Mouse (Mus musculus) thymus, adult 2 months (tissue): ENCODE measurements around the gene Cadps2. TPM values are rescaled to one million over a fixed set of nuclear protein-coding genes. Genes with fewer than 3 reads are reported as not detected.

Experiments used
- DNase-seq: peaks from one replicate; pipeline ENCODE4 v3.0.0; 2021
- H3K27ac ChIP-seq: fragments of 200-500 bp; 2 replicates; pipeline ENCODE4 v1.5.1; 2012; ENCODE audit warnings: low read length, control low read depth; ENCODE audit not compliant: control insufficient read depth, insufficient read depth
- H3K27me3 ChIP-seq: fragments of 200-500 bp; 2 replicates; pipeline ENCODE4 v1.6.1; 2012; ENCODE audit warnings: mild to moderate bottlenecking, low read length, moderate library complexity, mixed read lengths; ENCODE audit not compliant: control insufficient read depth, insufficient read depth
- H3K36me3 ChIP-seq: fragments of 200-500 bp; 2 replicates; pipeline ENCODE4 v1.6.1; 2012; ENCODE audit warnings: mild to moderate bottlenecking, low read length, moderate library complexity; ENCODE audit not compliant: control insufficient read depth, insufficient read depth
- H3K4me1 ChIP-seq: fragments of 200-500 bp; replicated peaks from 2 replicates; pipeline ENCODE4 v1.6.1; 2012; ENCODE audit warnings: low read length; ENCODE audit not compliant: control insufficient read depth, insufficient read depth
- H3K4me3 ChIP-seq: fragments of 200-500 bp; 2 replicates; pipeline ENCODE4 v1.5.1; 2012; ENCODE audit warnings: mild to moderate bottlenecking, low read length, control low read depth, moderate library complexity; ENCODE audit not compliant: control insufficient read depth, insufficient read depth
- CTCF ChIP-seq: fragments of 200-500 bp; IDR thresholded peaks from 2 replicates; pipeline ENCODE4 v1.5.1; 2012; ENCODE audit warnings: mild to moderate bottlenecking, control low read depth, low read length, moderate library complexity, borderline replicate concordance; ENCODE audit not compliant: control insufficient read depth, poor library complexity, insufficient read depth; ENCODE audit errors: extremely low read depth
- POLR2A ChIP-seq: fragments of 200-500 bp; IDR thresholded peaks from 2 replicates; pipeline ENCODE4 v1.6.1; 2012; ENCODE audit warnings: mild to moderate bottlenecking, low read length, control low read depth, moderate library complexity; ENCODE audit not compliant: control insufficient read depth, poor library complexity, insufficient read depth; ENCODE audit errors: extremely low read depth
- WGBS: fragments of 180-500 bp; shearing (Covaris S2); methylation state at CpG from one replicate; pipeline ENCODE4 v1.1.7; 2018; 5-methylcytosine and 5-hydroxymethylcytosine counted together
- polyA plus RNA-seq: library from polyadenylated mRNA; depleted of rRNA; stranded (reverse); fragments of >200 nt; gene quantifications from 2 replicates; pipeline ENCODE4 v1.2.3, GENCODE M21; 2012

Cadps2 gene
- polyA plus RNA-seq, 1 experiment = 0.86 TPM

GRCm38 (mm10) chr6:23249053-23249401 is 590.2 kb downstream of the Cadps2 start:
- H3K4me3 ChIP-seq = no peak overlapping the region
- no peaks in the 10 kb centered on the region for H3K36me3 ChIP-seq
- TF ChIP-seq CTCF = no peak
- TF ChIP-seq POLR2A = no peak
- WGBS = 6% methylated on average over 24 of the region's 24 CpGs
- H3K4me1 ChIP-seq = no peaks in the 10 kb centered on the region
- no peak for DNase-seq
- no peak overlapping the region for H3K27ac ChIP-seq
- peaks cover 11% of the 10 kb centered on the region; the same call in 1 of the 2 replicates for H3K27me3 ChIP-seq

DNA sequence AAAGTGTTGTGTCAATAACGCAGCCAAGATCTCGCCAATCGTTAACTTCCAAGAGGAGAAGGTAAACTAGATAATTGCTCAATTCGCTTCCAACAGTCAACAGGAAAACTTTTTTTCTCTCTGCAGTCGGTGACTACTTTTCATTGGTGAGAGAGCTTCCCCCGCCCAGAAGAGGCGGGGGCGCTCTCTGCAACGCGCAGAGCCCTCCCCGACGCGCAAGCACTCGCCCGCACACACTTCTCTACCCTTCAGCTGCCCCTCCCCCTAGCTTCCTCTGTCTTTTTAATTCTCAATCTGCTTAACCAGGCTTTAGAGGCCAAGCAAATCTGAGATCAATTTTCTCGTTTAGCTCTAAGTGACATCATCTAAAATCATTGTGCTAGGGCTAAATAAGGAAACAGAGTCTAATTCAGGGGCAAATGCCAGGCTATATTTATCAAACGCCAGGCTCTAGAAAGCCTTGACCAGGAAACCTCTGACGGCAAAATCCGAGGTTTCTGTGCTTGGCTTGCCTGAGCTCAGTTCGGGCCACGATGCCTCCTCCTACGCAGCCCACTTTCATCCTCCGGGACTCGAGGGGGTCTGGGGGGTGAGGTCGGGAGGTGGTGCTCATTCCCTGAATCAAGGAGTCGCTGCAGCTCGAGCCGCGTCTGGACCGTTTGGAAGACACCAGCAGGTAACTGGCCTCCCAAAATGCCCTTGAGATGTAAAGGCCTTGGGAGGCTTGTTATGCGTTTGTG is 590.7 kb downstream of the Cadps2 start, which contains the start of gene Fezf1:
Gene Fezf1, minus strand, starts transcription at position 50 of the 740 bp plus-strand sequence.
- WGBS = 4% methylated on average over 31 of the region's 31 CpGs
- Histone ChIP-seq H3K27me3 (peaks cover 5% of the 10 kb centered on the region; the same call in 1 of the 2 replicates), H3K36me3 (no peaks in the 10 kb centered on the region), H3K4me1 (no peaks in the 10 kb centered on the region), H3K4me3 (no peak within 1 kb of the TSS), H3K27ac (no peak within 1 kb of the TSS)
- TF ChIP-seq POLR2A (no peak), CTCF (no peak)
- no peak for DNase-seq

DNA sequence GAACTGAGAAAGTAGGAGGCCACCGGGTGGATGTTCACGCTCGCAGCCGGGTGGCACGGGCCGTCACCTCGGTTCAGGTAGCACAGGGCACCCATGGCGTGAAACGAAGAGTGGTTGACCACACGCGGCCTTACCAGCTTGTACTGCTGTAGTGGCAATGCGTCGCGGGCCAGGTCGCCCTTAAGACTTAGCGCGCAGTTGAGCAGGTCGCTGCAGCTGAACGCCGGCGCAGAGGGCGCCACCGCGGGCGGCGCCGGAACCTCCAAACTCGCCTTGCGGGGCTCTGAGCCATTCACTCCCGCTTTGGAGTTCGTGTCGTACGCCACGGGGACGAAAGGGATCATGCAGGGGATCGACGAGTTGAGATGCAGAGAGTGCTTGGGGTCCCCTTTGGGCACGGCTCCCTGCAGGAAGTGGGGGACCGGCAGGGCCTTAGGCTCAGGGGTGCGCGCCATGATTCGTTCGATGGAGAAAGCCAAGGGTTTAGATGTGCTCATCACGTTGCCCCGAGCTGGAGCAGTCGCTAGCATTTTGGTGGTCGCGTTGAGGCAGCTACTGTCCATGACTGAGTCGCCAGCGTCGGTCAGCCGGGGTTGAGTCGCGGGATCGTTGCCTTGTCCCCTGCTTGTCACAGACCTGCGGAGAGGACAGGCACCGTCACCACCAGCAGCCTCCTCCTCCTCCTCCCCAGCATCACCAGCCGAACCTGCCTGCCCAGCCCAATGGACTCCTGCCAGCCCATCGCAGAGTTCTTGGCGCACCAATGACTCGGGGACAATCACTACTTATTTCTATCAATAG is 591.5 kb downstream of the Cadps2 start:
- DNase-seq = no peak
- 3% methylated on average over 61 of the region's 61 CpGs for WGBS
- peaks cover 5% of the 10 kb centered on the region; the same call in 1 of the 2 replicates for H3K27me3 ChIP-seq
- no peaks in the 10 kb centered on the region for H3K36me3 ChIP-seq
- no peaks in the 10 kb centered on the region for H3K4me1 ChIP-seq
- H3K27ac ChIP-seq = no peak overlapping the region
- TF ChIP-seq POLR2A (no peak), CTCF (no peak)
- no peak overlapping the region for H3K4me3 ChIP-seq

DNA sequence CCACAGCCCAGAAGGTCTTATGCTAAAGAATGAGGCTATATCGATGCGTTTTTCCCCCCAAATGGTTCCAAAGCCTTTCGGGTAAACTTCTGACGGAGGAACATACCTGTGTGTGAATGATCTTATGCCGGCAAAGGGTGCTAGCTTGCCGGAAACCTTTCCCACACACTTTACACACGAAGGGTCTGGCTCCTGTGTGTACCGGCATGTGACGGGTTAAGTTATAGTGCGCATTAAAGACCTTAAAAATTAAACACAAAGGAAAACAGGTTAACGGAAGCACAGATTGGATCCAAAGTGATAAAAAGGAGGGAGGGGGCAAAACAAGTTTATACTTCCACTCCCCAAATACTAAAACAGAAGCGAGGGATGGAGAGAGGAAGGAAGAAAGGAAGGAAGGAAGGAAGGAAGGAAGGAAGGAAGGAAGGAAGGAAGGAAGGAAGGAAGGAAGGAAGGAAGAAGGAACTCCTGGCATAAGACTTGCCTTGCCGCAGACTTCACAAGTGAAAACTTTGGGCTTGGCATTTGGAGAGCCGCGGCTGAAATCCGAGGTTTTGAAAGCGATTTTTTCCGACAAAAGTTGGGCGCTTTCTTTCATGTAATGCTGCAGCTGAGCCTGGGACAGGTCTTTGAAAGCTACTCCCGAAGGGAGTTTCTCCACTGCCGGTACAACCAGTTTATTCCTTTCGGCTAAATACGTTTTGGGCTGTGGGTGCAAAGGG is 592.3 kb downstream of the Cadps2 start:
- DNase-seq = no peak
- peaks cover 5% of the 10 kb centered on the region; the same call in 1 of the 2 replicates for H3K27me3 ChIP-seq
- WGBS = 8% methylated on average over 23 of the region's 23 CpGs
- no peak overlapping the region for H3K27ac ChIP-seq
- H3K4me1 ChIP-seq = no peaks in the 10 kb centered on the region
- H3K4me3 ChIP-seq = no peak overlapping the region
- TF ChIP-seq POLR2A (no peak), CTCF (no peak)
- H3K36me3 ChIP-seq = no peaks in the 10 kb centered on the region

DNA sequence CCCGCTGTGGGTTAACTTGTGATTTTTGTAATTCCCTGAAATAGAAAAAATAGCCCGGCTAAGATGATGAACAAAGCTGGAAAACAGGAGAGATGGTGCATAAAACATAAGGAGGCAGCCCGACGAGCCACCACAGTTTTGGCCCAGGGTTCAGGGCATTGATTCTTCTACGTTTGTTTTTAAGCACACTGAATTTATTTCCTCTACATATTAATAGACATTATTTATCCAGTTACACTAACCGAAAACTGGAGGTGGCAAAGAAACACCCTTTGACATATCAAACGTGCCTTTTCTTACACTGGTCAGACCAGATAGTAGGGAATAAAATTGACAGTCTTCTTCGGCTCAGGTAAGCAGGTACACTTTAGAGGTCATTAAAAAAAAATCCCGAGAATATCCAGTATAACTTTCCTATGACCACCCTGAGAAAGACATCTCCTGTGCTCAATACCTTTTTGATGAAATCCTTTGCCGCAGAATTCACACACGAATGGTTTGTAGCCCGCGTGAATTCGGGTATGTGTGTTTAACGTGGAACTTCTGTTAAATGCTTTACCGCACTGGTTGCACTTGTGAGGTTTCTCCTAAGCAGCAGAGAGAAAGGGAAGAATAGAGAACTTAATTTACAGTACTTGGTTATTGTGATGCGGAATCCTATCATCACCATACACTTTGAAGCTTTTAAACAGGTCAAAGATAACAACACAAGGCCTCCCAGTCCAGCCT is 593.0 kb downstream of the Cadps2 start:
- H3K27me3 ChIP-seq = peaks cover 5% of the 10 kb centered on the region; the same call in 1 of the 2 replicates
- H3K4me3 ChIP-seq = no peak overlapping the region
- TF ChIP-seq CTCF (no peak), POLR2A (no peak)

GRCm38 (mm10) chr6:23245545-23246011 is 593.6 kb downstream of the Cadps2 start:
- H3K27me3 ChIP-seq = peaks cover 5% of the 10 kb centered on the region; the same call in 1 of the 2 replicates
- TF ChIP-seq POLR2A (no peak), CTCF (no peak)
- no peak for DNase-seq
- 8% methylated on average over 23 of the region's 23 CpGs for WGBS
- H3K4me3 ChIP-seq = no peak overlapping the region
- H3K4me1 ChIP-seq = no peaks in the 10 kb centered on the region
- H3K36me3 ChIP-seq = no peaks in the 10 kb centered on the region
- H3K27ac ChIP-seq = no peak overlapping the region

More for the DNA sequence above, 593.0 kb downstream of the Cadps2 start:
- no peak for DNase-seq
- Histone ChIP-seq H3K4me1 (no peaks in the 10 kb centered on the region), H3K36me3 (no peaks in the 10 kb centered on the region), H3K27ac (no peak overlapping the region)
- WGBS = 9% methylated on average over 17 of the region's 17 CpGs
